Mouse (Mus musculus) embryo, embryonic 9.5 days (tissue): ENCODE data around the gene Usp47.

Experiments
- DNase-seq: peaks from one replicate; pipeline ENCODE4 v3.0.0-alpha.2; 2017; ENCODE audit errors: extremely low spot score

The Usp47 gene

DNA sequence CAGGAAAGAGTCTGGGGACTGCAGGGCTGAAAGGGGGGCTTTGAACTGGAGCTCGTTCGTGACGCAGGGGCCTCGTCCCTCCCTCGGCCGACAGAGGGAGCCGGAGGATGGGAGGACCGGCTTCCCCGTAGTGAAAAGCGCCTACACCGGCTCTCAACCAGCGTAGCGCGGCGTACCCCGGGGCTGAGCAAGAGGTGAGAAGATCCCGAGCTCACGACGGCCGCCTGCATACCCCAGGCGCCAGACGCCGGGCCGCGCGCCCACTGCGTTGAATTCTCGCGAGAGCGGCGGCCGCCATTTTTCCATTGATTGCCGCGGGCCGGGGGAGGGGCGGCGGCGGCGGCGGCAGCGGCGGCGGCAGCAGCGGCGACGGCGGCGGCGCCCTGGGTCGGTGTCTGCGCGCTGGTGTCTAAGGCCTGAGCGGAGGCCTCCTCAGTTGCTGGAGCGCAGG, at the start of gene Usp47:
Gene Usp47 (plus strand): TSS at position 355 of the 451 bp plus-strand sequence.
- peak; percentile 89 for DNase-seq

DNA sequence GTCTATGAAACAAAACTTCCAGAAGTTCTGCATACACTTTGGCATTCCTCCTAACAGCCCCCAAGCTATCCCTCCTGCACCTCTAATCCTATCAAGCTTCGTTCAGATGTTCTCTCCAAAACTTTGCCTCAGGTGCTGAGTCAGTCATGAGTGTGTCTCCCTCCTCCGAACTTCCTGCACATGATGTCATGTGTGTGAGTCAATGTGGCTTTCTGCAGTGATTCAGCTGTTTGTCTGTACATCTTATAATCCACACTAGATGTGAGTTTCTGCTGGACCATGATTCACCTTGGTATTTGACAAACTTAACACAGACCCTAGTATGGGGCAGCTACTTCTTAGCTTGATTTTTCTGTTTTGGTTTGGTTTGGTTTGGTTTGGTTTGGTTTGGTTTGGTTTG, 46.9 kb upstream of the Usp47 start:
- no peak for DNase-seq

DNA sequence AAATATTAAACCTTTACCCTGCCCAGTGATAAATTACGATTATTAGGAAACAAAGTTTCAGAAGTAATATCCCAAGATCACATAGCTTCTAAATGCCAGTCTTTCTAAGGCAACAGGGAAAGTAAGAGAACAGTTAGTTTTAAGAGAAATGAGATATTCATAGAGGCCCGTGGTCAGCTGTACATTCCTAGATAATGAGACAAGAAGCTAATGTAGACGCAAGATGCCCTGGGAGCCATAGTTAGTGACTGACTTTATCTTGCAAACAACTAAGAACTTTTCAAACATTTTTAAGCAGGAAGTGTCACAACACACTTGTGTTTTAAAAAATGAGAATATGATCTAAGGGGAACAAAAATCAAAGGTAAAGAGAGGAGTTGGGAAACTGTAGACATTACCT, 45.4 kb upstream of the Usp47 start:
- DNase-seq: no peak

DNA sequence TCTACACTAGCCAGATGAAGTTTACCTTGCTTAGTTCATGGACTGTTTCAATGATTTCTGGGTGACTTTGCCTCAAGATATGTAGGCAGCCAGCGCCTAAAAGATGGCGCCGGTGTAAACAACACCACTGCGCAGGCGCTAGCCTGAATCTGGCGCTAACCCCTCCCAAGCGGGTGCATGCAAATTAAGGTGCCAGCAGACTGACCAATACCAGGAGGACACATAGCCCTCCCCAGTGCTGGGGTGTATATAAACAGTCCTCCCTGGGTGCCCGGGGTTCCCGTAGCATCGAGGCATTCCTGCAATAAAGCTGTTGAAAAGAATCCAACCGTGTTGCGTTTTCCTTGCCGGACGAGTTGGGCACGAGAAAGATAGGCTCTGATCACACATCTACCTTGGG, 41.0 kb upstream of the Usp47 start:
- DNase-seq: no peak

DNA sequence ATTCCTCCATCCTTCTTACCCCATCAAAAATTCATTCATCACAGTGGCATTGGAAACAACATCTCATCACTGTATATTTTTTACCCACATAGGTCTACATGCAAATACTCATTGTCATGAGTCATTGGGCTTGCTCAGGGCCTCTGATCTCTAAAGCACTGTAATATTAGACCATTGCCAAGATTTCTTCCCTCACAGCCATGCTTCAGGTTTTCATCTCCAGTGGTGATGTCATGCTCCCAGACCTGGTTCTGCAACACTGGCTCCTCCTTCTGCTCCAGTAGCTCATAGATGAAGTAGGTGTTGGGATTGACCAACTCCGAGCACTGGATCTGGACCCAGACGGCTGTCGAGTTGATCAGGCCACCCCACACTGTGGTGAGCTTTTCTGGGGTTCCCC, 38.8 kb upstream of the Usp47 start:
- DNase-seq: no peak

DNA sequence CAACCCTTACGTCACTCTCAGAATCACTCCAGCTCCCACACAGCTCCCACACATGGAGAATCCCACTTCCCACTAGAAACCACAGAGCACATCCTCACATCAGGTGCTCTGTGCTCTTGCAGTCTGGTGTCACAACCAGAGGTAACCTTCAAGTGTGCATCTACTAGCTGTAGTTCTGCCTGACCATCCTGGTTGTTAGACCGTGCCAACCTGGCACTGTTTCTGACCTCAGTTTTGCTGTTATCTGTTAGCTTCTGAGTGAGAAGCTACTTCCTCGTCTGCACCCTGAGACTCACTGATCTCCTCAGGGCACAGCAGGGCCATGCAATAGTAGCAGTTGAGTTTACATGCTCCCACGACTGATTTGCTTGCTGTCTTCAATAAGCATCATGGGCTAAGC, 38.0 kb upstream of the Usp47 start:
- DNase-seq: no peak

DNA sequence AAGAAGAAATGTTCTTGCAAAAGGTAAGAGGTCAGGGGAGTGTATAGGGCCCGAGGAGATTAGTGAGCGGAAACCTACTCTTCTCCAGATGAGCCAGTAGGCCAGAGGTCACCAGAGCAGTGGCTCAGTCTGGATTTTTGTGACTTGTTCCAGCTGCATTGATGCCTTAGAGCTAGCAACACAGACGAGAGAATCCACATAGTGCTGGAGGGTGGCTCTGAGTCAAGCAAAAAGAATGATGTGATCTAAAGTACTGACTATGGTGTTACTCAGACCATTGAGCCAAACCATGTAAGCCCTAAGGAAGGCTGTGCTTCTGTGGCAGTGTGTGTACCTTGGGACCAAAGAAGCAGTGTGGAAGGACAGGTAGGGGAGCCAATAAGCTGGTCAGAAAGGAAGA, 36.4 kb upstream of the Usp47 start:
- DNase-seq: no peak

DNA sequence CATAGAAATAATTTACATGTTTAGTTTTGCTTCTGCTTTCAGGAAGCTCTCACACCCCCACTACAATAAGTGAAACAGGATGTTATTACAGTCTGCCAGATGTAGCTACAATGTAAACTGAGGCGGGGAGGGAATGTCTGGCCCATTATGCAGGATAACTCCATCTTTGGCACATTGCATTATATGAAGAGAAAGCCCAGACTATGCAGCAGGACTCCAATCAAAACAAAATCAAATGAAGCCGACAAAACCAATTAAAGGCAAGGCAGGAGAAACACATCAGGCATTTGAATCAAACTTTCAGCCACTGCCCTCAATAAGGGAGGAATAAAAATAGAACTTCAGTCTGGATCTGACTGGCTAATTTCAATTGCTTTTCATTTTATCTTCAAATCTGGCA, 25.9 kb upstream of the Usp47 start:
- DNase-seq: no peak

DNA sequence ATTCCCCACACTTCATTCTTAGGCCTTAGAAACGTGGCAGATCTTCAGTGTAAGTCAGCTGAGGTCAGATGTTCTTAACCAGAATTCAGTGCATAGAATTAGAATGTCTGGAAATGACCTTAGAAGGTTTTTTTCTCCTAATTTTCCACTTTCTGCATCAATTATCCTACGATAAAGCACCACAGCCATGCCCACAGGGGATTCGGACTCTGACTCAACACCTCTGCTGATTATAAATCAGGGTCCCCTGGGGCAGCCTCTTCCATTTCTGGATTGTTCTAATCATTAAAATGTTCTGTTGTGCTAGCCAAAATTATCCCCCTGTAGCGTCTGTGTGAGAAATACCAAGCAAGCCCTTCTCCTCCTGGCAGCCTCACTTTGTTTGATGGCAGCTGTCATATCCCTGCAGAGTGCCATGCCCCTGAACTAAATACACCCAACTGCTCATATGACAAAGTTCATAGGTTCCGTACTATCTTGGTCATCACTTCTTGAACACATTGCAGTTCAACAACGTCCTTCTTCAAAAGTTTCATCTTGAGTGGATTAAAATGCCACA, 24.8 kb upstream of the Usp47 start:
- DNase-seq: no peak

DNA sequence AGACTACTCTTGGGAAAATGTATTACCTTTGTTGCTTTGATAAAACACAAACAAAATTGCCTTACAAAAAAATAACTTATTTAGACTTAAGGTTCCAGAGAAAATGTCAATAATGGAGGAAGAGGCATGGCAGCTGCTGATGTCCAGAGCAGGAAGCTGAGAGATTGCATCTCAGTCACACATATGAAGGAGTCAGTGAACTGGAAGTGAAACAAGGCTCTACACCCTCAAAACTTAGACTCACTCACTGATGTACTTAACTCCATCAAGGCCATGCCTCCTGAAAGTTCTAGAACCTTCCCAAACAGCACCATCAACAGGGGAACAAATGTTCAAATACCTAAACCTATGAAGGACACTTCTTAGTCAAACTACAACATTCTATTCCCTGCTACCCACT, 23.9 kb upstream of the Usp47 start:
- no peak for DNase-seq

DNA sequence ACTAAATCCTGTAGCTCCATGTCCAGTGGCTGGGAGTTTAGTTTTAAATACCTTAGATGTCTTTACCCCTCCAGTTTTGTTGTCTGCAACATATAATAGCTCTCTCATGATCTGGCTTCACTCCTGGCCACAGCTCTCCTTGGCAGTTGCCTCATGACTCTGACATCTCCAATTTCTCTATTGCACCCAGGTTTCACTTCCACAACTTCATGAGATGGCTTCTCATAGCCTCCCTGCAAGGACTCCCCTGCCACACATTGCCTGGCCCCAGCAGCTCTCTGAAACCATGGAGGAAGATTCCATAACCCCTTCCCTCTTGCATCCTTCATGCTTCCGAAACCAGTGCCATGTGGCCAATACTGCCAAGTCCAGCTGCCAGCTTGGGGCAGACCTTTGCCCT, 23.1 kb upstream of the Usp47 start:
- DNase-seq: no peak

DNA sequence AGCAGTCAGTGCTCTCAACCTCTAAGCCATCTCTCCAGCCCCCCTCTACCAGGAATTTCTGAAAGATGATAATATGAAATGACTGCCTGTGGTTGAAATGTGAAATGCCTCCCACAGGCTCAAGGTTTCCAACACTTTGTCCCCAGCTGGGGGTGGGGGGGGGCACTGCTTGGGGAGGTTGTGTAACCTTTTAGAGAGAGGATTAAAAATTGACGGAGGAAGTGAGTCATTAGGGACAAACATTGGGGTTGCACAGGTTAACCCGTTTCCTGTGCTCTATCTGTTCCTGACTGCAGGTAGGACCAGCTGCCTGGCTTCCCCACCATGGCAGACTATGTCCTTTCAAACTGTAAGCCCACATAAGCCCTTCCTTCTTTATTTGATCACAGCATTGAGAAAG, 12.8 kb upstream of the Usp47 start:
- no peak for DNase-seq

DNA sequence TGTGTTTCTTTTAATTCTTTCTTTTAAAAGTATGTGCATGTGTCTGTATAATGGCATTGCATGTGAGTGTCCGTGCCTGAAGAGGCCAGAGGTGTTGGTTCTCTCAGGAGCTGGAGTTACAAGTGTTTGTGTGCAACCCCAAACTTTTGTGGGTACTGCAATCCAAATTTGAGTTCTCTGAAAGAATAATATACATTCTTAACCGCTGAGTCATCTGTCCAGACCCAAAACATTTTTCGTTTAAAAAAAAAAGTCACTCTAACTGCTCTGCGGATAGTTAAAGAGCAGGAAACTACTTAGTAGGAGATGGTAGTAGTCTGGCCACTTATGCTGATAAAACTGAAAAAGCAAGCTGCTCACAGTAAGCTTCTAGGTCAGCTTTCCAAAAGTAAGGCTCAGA, 12.3 kb upstream of the Usp47 start:
- DNase-seq: no peak

DNA sequence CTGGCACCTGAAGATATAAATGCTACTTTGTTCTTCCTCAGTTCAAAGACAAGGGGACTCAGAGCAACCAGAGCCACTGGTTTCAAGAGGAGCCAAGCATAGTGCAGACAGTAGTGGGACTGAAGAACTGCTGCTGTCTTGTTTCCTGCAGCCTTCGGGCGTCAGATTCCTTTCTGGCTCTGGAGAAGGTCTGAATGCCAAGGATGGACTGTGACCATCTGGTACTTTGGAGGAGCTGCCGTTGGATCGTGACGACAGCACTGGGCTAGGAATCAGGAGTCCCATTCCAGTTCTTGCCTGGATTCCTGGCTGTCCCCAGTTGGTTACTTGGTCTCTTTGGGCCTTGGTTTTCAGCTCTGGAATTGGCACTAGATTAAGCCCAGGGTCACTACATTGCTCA, 11.2 kb upstream of the Usp47 start:
- no peak for DNase-seq

DNA sequence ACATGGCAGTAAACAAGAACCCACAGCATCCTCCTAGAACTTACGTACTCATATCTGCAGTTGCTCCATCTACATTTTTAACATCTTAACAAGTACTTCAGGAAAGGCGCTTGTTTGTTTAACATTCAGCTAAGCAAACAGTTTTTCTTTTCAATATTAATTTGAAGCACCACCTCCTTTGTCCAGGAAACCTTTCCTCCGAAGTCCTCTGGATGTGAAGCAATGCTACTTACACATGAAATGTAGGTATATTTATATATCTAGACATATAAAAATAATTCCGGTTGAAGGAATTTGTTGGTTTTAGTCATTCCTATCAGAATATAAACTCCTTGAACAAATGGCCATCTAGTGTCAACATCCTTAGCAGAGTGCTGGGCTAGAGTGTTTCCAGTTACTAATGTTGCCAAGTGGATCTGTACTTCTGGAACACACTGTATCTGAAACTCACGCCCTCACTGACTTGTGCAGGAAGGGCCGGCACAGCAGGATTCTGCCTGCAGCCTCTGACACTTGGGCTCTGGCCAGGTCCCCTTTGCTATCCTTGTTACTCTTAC, 10.6 kb upstream of the Usp47 start:
- DNase-seq: no peak

DNA sequence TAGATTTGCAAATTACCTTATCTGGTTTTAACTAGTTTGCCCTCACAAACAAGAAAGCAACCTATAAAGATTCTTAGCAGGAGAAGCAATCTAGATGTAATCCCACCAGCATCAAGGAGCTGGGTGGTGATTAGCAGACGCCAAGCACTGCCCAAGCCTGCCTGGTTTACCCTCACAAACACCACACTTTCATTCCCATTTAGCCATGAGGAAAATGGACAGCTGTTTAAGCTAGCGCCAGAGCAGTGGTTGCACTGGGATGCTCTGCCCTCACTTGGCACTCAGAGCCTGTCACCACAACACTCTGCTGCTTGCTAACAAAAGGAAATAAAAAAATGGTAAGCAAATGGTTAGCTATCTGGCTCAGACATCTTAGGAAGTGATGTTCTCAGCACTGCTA, 9.2 kb upstream of the Usp47 start:
- no peak for DNase-seq

DNA sequence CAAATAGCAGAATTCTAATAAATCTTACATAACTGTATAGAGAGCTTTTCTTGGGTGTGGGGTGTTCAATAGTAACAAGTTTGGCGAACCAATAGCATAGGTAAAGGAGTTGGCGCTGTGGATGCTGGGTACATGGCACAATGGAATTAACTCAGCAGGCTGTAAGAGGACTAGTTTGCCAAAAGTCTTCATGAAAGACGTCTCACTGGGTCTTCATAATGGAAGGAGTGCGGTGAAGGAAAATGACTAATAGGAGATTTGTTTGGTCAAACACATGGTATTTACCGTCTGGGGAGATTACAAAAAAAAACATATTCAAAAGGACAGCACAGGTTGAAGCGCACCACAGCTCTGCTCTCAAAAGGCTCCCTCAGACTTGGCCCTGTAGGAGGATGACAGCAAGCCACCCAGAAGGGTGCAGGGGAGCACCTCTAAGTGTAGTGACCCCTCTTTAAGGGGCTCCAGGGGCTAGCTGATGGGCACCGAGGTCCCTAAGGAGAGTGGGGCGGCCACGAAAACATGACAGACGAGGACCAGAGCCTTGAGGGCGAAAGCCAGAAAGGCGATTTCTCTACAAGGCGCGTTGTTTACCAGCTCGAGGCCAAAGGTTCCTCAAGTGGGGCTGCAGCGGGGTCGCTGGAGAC, 676 bp upstream of the Usp47 start:
- DNase-seq: no peak

DNA sequence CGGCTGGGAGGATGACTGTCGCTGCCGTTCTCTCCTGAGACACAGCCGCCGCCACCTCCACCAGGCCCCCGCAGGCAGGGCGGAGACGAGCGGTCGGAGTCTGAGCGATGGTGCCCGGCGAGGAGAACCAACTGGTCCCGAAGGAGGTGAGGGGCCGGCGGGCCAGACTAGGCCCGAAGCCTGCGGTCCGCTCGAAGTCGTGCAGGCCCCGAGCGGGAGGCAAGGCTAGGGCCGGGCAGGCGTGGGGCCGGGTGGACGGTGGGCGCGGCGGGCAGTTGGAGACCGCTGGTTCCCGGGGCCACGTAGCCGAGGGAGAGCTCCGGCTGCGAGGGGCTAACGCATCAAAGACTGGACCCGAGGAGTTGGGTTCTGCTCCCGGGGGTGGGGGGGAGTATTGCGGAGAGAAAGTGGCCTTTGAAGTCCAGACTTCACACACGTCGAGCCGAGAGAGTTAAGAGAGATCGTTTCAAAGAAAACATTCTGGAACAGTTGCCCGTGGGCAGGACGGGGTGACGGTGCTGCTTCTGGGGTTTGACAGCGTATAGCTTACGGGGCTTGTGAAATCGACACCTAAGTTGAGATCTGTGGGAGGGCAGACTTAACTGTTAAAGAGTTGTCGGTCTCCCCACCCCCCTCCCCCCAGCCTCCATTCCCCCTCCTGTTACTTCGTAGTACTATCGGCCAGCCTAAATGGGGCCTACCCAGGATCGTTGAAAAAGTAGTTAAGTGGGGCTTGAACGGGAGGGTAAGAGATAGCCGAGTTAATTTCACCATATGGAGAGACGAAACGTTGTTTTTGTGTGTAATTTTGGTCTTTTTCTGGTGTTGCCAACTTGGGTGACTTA, 519 bp downstream of the Usp47 start:
- DNase-seq: no peak

DNA sequence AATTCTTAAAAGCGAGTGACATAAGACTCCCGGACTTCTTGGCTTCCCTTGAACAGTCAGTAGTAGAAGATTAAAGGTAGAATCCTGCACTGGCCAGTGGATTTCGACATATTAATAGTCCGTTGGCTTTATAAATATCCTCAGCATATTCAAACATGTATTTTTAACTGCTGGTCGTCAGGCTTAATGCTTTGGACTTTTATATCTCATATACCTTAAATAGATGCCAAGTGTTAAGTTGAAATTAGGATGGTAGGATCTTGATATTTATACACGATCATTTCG, 1.1 kb downstream of the Usp47 start:
- no peak for DNase-seq

DNA sequence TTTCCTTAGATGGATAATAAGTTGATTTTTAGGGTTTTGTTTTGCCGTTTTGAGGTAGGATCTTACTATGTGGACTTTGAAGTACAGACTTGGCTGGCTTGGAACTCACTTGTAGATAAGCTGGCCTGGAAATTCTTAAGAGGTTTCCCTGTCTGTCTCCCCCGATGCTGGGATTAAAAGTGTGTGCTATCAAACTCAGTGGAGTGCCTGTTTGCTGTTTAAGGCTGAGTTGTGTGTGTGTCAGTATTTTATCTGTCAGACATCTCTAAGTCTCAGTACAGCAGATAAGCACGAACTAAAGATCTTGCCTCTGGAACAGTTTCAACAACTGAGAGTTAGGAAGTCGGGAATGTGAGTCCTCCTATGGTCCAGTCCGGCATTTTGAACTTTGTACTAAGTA, 1.6 kb downstream of the Usp47 start:
- no peak for DNase-seq

DNA sequence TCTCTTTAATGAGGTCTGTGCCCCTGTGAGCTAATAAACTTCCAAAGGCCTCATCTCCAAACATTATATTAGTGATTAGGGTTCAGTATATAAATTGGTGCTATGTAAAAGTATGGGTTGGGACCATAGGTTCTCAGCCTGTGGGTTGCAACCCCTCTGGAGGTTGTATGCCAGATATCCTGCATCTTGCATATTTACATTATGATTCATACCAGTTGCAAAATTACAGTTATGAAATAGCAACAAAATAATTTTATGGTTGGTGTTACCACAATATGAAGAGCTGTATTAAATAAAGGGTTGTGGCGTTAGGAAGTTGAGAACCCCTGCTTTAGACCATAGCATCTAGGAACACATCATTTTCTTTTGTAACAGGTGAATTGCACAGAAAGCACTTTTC, 7.3 kb downstream of the Usp47 start:
- DNase-seq: no peak

DNA sequence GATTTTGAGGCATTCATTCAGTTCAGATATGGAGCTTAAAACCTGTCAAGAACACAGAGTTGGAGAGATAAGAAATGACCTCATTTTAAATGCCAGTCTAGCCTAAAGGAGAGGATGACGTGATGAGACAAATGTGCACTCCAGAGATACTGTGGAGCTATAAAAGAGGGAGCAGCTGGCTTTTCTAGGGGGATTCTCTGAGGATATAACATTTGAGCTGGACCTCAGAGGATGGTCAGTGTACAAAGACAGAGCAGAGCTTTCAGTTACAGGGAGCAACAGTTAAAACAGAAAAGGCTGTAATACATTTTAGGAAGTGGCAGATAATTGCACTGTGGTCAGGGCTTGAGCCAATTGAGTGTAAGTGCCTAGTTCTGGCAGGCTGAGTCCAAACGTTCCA, 12.5 kb downstream of the Usp47 start:
- no peak for DNase-seq

DNA sequence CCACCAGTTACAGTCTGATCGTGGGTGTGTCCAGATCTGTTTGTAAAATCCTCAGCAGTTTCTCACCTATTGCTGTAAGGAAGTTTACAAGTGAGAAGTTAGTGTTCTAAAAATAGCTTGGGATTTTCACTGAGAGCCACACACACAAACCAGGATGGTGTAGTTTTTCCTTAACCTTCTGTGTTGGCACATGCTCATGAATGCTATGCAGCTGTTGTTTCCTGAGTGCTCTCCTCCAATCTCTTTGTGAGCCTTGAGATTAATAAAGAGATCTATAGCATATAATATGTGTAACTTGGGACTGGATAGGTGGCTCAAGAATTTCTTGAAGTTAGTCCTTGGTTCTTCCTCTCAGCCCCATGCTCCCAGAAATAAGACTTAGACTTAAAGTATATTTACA, 13.3 kb downstream of the Usp47 start:
- no peak for DNase-seq
